In genomic region chr12:46645365-46645962, GRCm38 (mm10) we compare ENCODE assay signal across 22 mouse cellular contexts.
DNase-seq lines count a peak whose midpoint lies in the region; ATAC-seq and TF ChIP-seq lines count a peak whose summit lies in the region.
"Had no signal": no experiment of that assay in that cellular context is flagged by ENCODE, and none has a peak within 500 bp of the region (broad histone marks: within the 10 kb centered on the region; RNA-seq: fewer than 3 reads in every experiment).

No protein-coding gene starts in this region.

- no peaks in the 10 kb centered on the region for H3K27me3 ChIP-seq in hindbrain, embryonic 11.5 days (ENCODE audit: control insufficient read depth, insufficient read depth, low read length)
- H3K27me3 ChIP-seq in hindbrain, embryonic 10.5 days (ENCODE audit: insufficient read depth, poor library complexity, severe bottlenecking), result no peaks in the 10 kb centered on the region
- no peaks in the 10 kb centered on the region for H3K27me3 ChIP-seq in hindbrain, embryonic 13.5 days
- no peaks in the 10 kb centered on the region for H3K27me3 ChIP-seq in hindbrain, postnatal 0 days (ENCODE audit: insufficient read depth, low read length)
- H3K27me3 ChIP-seq in neural tube, embryonic 15.5 days (replicated peaks), result no peaks in the 10 kb centered on the region
- H3K27me3 ChIP-seq: embryonic facial prominence, embryonic 13.5 days; hindbrain, embryonic 15.5 days; limb, embryonic 12.5 days had no signal

- H3K9ac ChIP-seq in hindbrain, embryonic 11.5 days (ENCODE audit: low read depth, low read length), result no peak overlapping the region
- no peak overlapping the region for H3K9ac ChIP-seq in hindbrain, embryonic 13.5 days
- no peak overlapping the region for H3K9ac ChIP-seq in hindbrain, postnatal 0 days (replicated peaks; ENCODE audit: low read length)
- no peak overlapping the region for H3K9ac ChIP-seq in neural tube, embryonic 15.5 days (replicated peaks)
- H3K9ac ChIP-seq: embryonic facial prominence, embryonic 13.5 days; hindbrain, embryonic 15.5 days; limb, embryonic 12.5 days; liver, postnatal 0 days had no signal

- TF ChIP-seq CTCF in hindbrain, postnatal 0 days (IDR thresholded peaks at IDR 0.05; ENCODE audit: low read depth), result no peak

- no peaks in the 10 kb centered on the region for H3K36me3 ChIP-seq in hindbrain, embryonic 11.5 days (ENCODE audit: control insufficient read depth, insufficient read depth, low read length)
- no peaks in the 10 kb centered on the region for H3K36me3 ChIP-seq in hindbrain, embryonic 10.5 days
- no peaks in the 10 kb centered on the region for H3K36me3 ChIP-seq in hindbrain, embryonic 13.5 days
- H3K36me3 ChIP-seq in hindbrain, postnatal 0 days (ENCODE audit: insufficient read depth, low read length), result no peaks in the 10 kb centered on the region
- H3K36me3 ChIP-seq in neural tube, embryonic 15.5 days, result no peaks in the 10 kb centered on the region
- H3K36me3 ChIP-seq: embryonic facial prominence, embryonic 13.5 days; hindbrain, embryonic 15.5 days; limb, embryonic 12.5 days had no signal

- H3K4me1 ChIP-seq in hindbrain, embryonic 11.5 days (replicated peaks; ENCODE audit: control insufficient read depth, insufficient read depth, low read length), result no peaks in the 10 kb centered on the region
- no peaks in the 10 kb centered on the region for H3K4me1 ChIP-seq in hindbrain, embryonic 10.5 days (replicated peaks)
- peaks cover 17% of the 10 kb centered on the region for H3K4me1 ChIP-seq in hindbrain, embryonic 13.5 days (replicated peaks)
- peaks cover 11% of the 10 kb centered on the region for H3K4me1 ChIP-seq in hindbrain, postnatal 0 days (ENCODE audit: insufficient read depth, low read length)
- peaks cover 7% of the 10 kb centered on the region for H3K4me1 ChIP-seq in neural tube, embryonic 15.5 days
- H3K4me1 ChIP-seq: embryonic facial prominence, embryonic 13.5 days; limb, embryonic 12.5 days had no signal

- DNase-seq in hindbrain, embryonic 11.5 days (ENCODE audit: low spot score), result no peak
- no peak for DNase-seq in hindbrain, embryonic 10.5 days (ENCODE audit: low spot score)
- no peak for DNase-seq in hindbrain, postnatal 0 days (ENCODE audit: low spot score)
- no peak for DNase-seq in layer of hippocampus, postnatal 36 days
- DNase-seq: adrenal gland, adult 8-10 months; embryo, embryonic 11 days; heart, adult 11 months; heart, postnatal 10 days; kidney, postnatal 25 days; liver, postnatal 0 days; thymus, postnatal 25 days had no signal

- ATAC-seq in hindbrain, embryonic 11.5 days (ENCODE audit: low FRiP score), result peak; percentile 79
- ATAC-seq in hindbrain, embryonic 13.5 days (ENCODE audit: low FRiP score), result peak; percentile 67
- peak; percentile 43; the same call in 1 of the 2 replicates for ATAC-seq in hindbrain, postnatal 0 days
- ATAC-seq in neural tube, embryonic 15.5 days (ENCODE audit: low FRiP score), result peak; percentile 45; the same call in 1 of the 2 replicates
- no peak for ATAC-seq in megakaryocyte progenitor cell, adult 5-6 weeks (replicated peaks; ENCODE audit: poor library complexity)
- ATAC-seq: intestine, embryonic 16.5 days; liver, postnatal 0 days; lung, postnatal 0 days had no signal

- no peak overlapping the region for H3K4me2 ChIP-seq in hindbrain, embryonic 11.5 days (replicated peaks; ENCODE audit: low read depth, low read length)
- no peak overlapping the region for H3K4me2 ChIP-seq in hindbrain, embryonic 13.5 days
- no peak overlapping the region for H3K4me2 ChIP-seq in hindbrain, postnatal 0 days (ENCODE audit: low read depth, low read length)
- H3K4me2 ChIP-seq in neural tube, embryonic 15.5 days, result no peak overlapping the region
- H3K4me2 ChIP-seq: embryonic facial prominence, embryonic 13.5 days; heart, embryonic 11.5 days; hindbrain, embryonic 15.5 days; limb, embryonic 12.5 days; liver, embryonic 11.5 days had no signal

- H3K4me3 ChIP-seq in hindbrain, embryonic 11.5 days (ENCODE audit: low read depth, low read length), result no peak overlapping the region
- no peak overlapping the region for H3K4me3 ChIP-seq in hindbrain, embryonic 10.5 days
- no peak overlapping the region for H3K4me3 ChIP-seq in hindbrain, embryonic 13.5 days
- H3K4me3 ChIP-seq in hindbrain, postnatal 0 days (ENCODE audit: low read length), result no peak overlapping the region
- H3K4me3 ChIP-seq in neural tube, embryonic 15.5 days (replicated peaks), result no peak overlapping the region
- H3K4me3 ChIP-seq: embryonic facial prominence, embryonic 13.5 days; erythroblast, embryonic 14.5 days; hindbrain, embryonic 15.5 days; limb, embryonic 12.5 days had no signal

- no peaks in the 10 kb centered on the region for H3K9me3 ChIP-seq in hindbrain, embryonic 11.5 days (ENCODE audit: control insufficient read depth, low read length)
- no peaks in the 10 kb centered on the region for H3K9me3 ChIP-seq in hindbrain, embryonic 10.5 days
- no peaks in the 10 kb centered on the region for H3K9me3 ChIP-seq in hindbrain, embryonic 13.5 days
- no peaks in the 10 kb centered on the region for H3K9me3 ChIP-seq in hindbrain, postnatal 0 days (ENCODE audit: low read length)
- no peaks in the 10 kb centered on the region for H3K9me3 ChIP-seq in neural tube, embryonic 15.5 days (replicated peaks)
- H3K9me3 ChIP-seq: embryonic facial prominence, embryonic 13.5 days; hindbrain, embryonic 15.5 days; limb, embryonic 12.5 days had no signal

- 81% methylated on average over 6 of the region's 6 CpGs for WGBS in hindbrain, embryonic 11.5 days
- WGBS in hindbrain, embryonic 10.5 days, result 84% methylated on average over 6 of the region's 6 CpGs
- 48% methylated on average over 6 of the region's 6 CpGs for WGBS in hindbrain, embryonic 13.5 days
- WGBS in hindbrain, postnatal 0 days, result 60% methylated on average over 6 of the region's 6 CpGs
- 55% methylated on average over 6 of the region's 6 CpGs for WGBS in neural tube, embryonic 15.5 days

- no peak overlapping the region for H3K27ac ChIP-seq in hindbrain, embryonic 11.5 days (ENCODE audit: low read depth, low read length)
- no peak overlapping the region for H3K27ac ChIP-seq in hindbrain, embryonic 10.5 days
- peak overlapping the region; percentile 56; the same call in 1 of the 2 replicates for H3K27ac ChIP-seq in hindbrain, embryonic 13.5 days
- 0 out of 2 replicates have a peak overlapping the region, but pooled peaks have one; percentile 2 for H3K27ac ChIP-seq in hindbrain, postnatal 0 days
- no peak overlapping the region for H3K27ac ChIP-seq in neural tube, embryonic 15.5 days (replicated peaks)
- H3K27ac ChIP-seq: embryonic facial prominence, embryonic 13.5 days; limb, embryonic 12.5 days had no signal

Comparison
In these comparisons a context has a peak if more than half of its experiments do, and no peak if none do; other contexts are left out.
1. H3K27ac ChIP-seq: peak in hindbrain, embryonic 13.5 days (single experiment) and hindbrain, postnatal 0 days (single experiment); none in hindbrain, embryonic 11.5 days (single experiment), hindbrain, embryonic 10.5 days (single experiment) and neural tube, embryonic 15.5 days (single experiment).